ENCODE assay signal across 17 mouse cellular contexts in genomic region chr4:75791789-75792188, GRCm38 (mm10).
"Had no signal": no experiment of that assay in that cellular context is flagged by ENCODE, and none has a peak within 500 bp of the region (broad histone marks: within the 10 kb centered on the region; RNA-seq: fewer than 3 reads in every experiment).

No protein-coding gene starts in this region.

- H3K27me3 ChIP-seq: limb, embryonic 12.5 days; limb, embryonic 15.5 days had no signal

- H3K9ac ChIP-seq: limb, embryonic 12.5 days; limb, embryonic 15.5 days; liver, embryonic 14.5 days; liver, postnatal 0 days had no signal

- ATAC-seq: inflammation-experienced regulatory T-cells, adult 6 months; intestine, embryonic 16.5 days; liver, postnatal 0 days had no signal

- H3K27ac ChIP-seq: limb, embryonic 12.5 days; limb, embryonic 15.5 days; liver, embryonic 14.5 days; stomach, postnatal 0 days had no signal

- H3K36me3 ChIP-seq: limb, embryonic 12.5 days; limb, embryonic 15.5 days had no signal

- H3K4me3 ChIP-seq: limb, embryonic 12.5 days; limb, embryonic 15.5 days had no signal

- DNase-seq: kidney, adult 18-20 months; kidney, adult 9 months; kidney, postnatal 14 days; kidney, postnatal 4 days; left cerebral cortex, postnatal 4 days; liver, postnatal 0 days; midbrain, embryonic 14.5 days; thymus, adult 2 months; thymus, postnatal 25 days had no signal

- H3K4me1 ChIP-seq: limb, embryonic 15.5 days had no signal

- H3K9me3 ChIP-seq: limb, embryonic 12.5 days; limb, embryonic 15.5 days had no signal

- H3K4me2 ChIP-seq: limb, embryonic 12.5 days; limb, embryonic 15.5 days; liver, embryonic 11.5 days; midbrain, embryonic 11.5 days had no signal
